13 mouse cellular contexts compared by ENCODE assay signal in the genomic region with DNA sequence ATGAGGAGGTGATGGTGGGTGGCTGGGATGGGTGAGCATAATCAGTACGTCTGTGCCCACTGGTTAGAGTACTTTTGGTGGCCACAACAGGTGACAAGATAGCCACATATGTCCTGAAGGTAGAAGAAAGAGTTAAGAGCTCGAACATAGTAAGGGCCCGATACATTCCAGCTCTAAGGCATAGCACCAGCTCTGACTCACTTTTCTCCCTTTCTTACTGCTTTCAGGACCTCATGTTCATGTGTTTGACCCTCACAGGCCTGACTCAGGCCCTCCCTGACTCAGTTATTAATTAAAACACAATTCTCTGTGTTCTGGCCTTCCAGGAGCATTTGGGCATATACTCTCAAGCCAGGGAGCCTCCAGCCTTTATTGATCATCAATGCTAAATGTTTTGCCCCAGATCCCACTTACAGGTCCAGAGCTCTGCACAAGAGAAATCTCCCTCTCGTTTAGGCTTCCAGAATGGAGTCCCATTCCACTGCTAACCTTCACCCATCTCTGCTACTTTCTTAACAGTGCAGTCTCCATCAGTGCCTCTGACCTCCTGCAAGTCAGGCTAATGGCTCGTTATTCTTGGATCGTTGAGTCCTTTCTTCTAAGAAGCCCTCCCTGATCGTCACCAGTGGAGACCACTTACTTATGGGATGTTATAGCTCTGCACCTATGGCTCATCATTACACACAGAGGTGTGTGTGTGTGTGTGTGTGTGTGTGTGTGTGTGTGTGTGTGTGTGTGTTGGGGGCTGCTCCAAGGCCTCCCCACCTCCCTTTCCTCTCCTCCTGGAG. TPM values are rescaled to one million over a fixed set of nuclear protein-coding genes. Genes with fewer than 3 reads are reported as not detected.
DNase-seq lines count a peak whose midpoint lies in the region; ATAC-seq and TF ChIP-seq lines count a peak whose summit lies in the region.
"Had no signal": no experiment of that assay in that cellular context is flagged by ENCODE, and none has a peak within 500 bp of the region (broad histone marks: within the 10 kb centered on the region; RNA-seq: fewer than 3 reads in every experiment).

No protein-coding gene starts in this region.

- peak overlapping the region; percentile 80 for H3K27ac ChIP-seq in left cerebral cortex, adult 2 months
- H3K27ac ChIP-seq in cortical plate, adult 2 months (ENCODE audit: insufficient read depth, low read length): peak overlapping the region; percentile 29; the same call in 1 of the 2 replicates
- peak overlapping the region; percentile 73 for H3K27ac ChIP-seq in forebrain, postnatal 0 days (ENCODE audit: low read depth, low read length)
- H3K27ac ChIP-seq in neural tube, embryonic 14.5 days (ENCODE audit: low read depth, low read length): peak overlapping the region; percentile 64; the same call in 1 of the 2 replicates
- no peak overlapping the region for H3K27ac ChIP-seq in limb, embryonic 10.5 days
- H3K27ac ChIP-seq: gastrocnemius, adult 2 months; kidney, embryonic 15.5 days had no signal

- H3K27me3 ChIP-seq in forebrain, postnatal 0 days (ENCODE audit: insufficient read depth, low read length): no peaks in the 10 kb centered on the region
- no peaks in the 10 kb centered on the region for H3K27me3 ChIP-seq in neural tube, embryonic 14.5 days (ENCODE audit: control insufficient read depth, insufficient read depth, low read length)
- H3K27me3 ChIP-seq in limb, embryonic 10.5 days (ENCODE audit: low read depth, poor library complexity, severe bottlenecking): no peaks in the 10 kb centered on the region
- H3K27me3 ChIP-seq: kidney, embryonic 15.5 days had no signal

- H3K9me3 ChIP-seq in forebrain, postnatal 0 days (ENCODE audit: low read length): no peaks in the 10 kb centered on the region
- H3K9me3 ChIP-seq in neural tube, embryonic 14.5 days (ENCODE audit: control insufficient read depth, low read length): no peaks in the 10 kb centered on the region
- no peaks in the 10 kb centered on the region for H3K9me3 ChIP-seq in limb, embryonic 10.5 days (replicated peaks)
- H3K9me3 ChIP-seq: kidney, embryonic 15.5 days had no signal

- no peak for TF ChIP-seq POLR2A in cortical plate, adult 2 months (IDR thresholded peaks at IDR 0.05; ENCODE audit: extremely low read depth, insufficient read depth, low read length)

- no peak for DNase-seq in left cerebral cortex, adult 2 months (ENCODE audit: extremely low spot score in 1 of 2, low spot score in 2 of 2)
- no peak for DNase-seq in left cerebral cortex, postnatal 10 days (ENCODE audit: extremely low spot score in 1 of 2, low spot score in 2 of 2)
- DNase-seq in forebrain, postnatal 0 days: no peak
- no peak for DNase-seq in limb, embryonic 10.5 days (ENCODE audit: low spot score)
- DNase-seq in urinary bladder, postnatal 4 days (ENCODE audit: low spot score in 2 of 2): no peak
- DNase-seq: cerebellum, postnatal 25 days; gastrocnemius, adult 2 months; lung, adult 18-20 months; lung, postnatal 36 days had no signal

- H3K9ac ChIP-seq in forebrain, postnatal 0 days: no peak overlapping the region
- no peak overlapping the region for H3K9ac ChIP-seq in neural tube, embryonic 14.5 days (replicated peaks; ENCODE audit: low read depth, low read length)
- H3K9ac ChIP-seq: kidney, embryonic 15.5 days had no signal

- WGBS in forebrain, postnatal 0 days: 48% methylated on average over 7 of the region's 7 CpGs
- 54% methylated on average over 7 of the region's 7 CpGs for WGBS in neural tube, embryonic 14.5 days
- WGBS in limb, embryonic 10.5 days: 78% methylated on average over 7 of the region's 7 CpGs

- H3K36me3 ChIP-seq in forebrain, postnatal 0 days (ENCODE audit: insufficient read depth): no peaks in the 10 kb centered on the region
- no peaks in the 10 kb centered on the region for H3K36me3 ChIP-seq in neural tube, embryonic 14.5 days (ENCODE audit: control insufficient read depth, insufficient read depth, low read length)
- H3K36me3 ChIP-seq in limb, embryonic 10.5 days: no peaks in the 10 kb centered on the region
- H3K36me3 ChIP-seq: kidney, embryonic 15.5 days had no signal

- H3K4me3 ChIP-seq in left cerebral cortex, adult 2 months: no peak overlapping the region
- no peak overlapping the region for H3K4me3 ChIP-seq in cortical plate, adult 2 months (ENCODE audit: insufficient read depth, low read length)
- H3K4me3 ChIP-seq in forebrain, postnatal 0 days (ENCODE audit: low read depth, low read length): no peak overlapping the region
- no peak overlapping the region for H3K4me3 ChIP-seq in neural tube, embryonic 14.5 days (ENCODE audit: low read depth, low read length)
- no peak overlapping the region for H3K4me3 ChIP-seq in limb, embryonic 10.5 days
- H3K4me3 ChIP-seq: gastrocnemius, adult 2 months; kidney, embryonic 15.5 days had no signal

- no peak for TF ChIP-seq CTCF in left cerebral cortex, adult 2 months (IDR thresholded peaks at IDR 0.05)
- no peak for TF ChIP-seq CTCF in cortical plate, adult 2 months (IDR thresholded peaks at IDR 0.05; ENCODE audit: extremely low read depth, insufficient read depth, low read length)
- no peak for TF ChIP-seq CTCF in forebrain, postnatal 0 days (IDR thresholded peaks at IDR 0.05; ENCODE audit: low read depth)

- intact Hi-C loops in left cerebral cortex, adult 2 months (cut with DNase I): loop anchor here (2.0 kb wide), 1 partner anchor 63 kb away; no protein-coding TSS in a partner anchor
- intact Hi-C loops in left cerebral cortex, postnatal 10 days (cut with DNase I): no loop called here

- peaks cover 25% of the 10 kb centered on the region for H3K4me1 ChIP-seq in cortical plate, adult 2 months (ENCODE audit: control insufficient read depth, insufficient read depth, low read length)
- H3K4me1 ChIP-seq in forebrain, postnatal 0 days (ENCODE audit: insufficient read depth): peaks cover 28% of the 10 kb centered on the region
- peaks cover 13% of the 10 kb centered on the region; the same call in 1 of the 2 replicates for H3K4me1 ChIP-seq in neural tube, embryonic 14.5 days (ENCODE audit: control insufficient read depth, insufficient read depth, low read length)
- peaks cover 26% of the 10 kb centered on the region for H3K4me1 ChIP-seq in limb, embryonic 10.5 days

- H3K4me2 ChIP-seq in forebrain, postnatal 0 days (ENCODE audit: low read depth): peak overlapping the region; percentile 9; the same call in 1 of the 2 replicates
- H3K4me2 ChIP-seq in neural tube, embryonic 14.5 days (ENCODE audit: low read depth, low read length): no peak overlapping the region
- H3K4me2 ChIP-seq: kidney, embryonic 15.5 days had no signal

- no peak for ATAC-seq in forebrain, postnatal 0 days
- ATAC-seq in neural tube, embryonic 14.5 days (ENCODE audit: low read depth): no peak

RNA-seq across cellular contexts. Expression of a gene that starts 50.1 kb away (rescaled TPM):
- total RNA-seq in left cerebral cortex, adult 2 months (2021): 100 to 1,000 TPM; 214 to 230 TPM
- total RNA-seq in left cerebral cortex, postnatal 10 days (2021): 100 to 1,000 TPM; 126 to 133 TPM
- polyA plus RNA-seq in cortical plate, adult 2 months (2012; rRNA removed): 130 and 143 TPM in 2 replicates
- 65.3 and 71.5 TPM in 2 replicates for total RNA-seq in forebrain, postnatal 0 days (2014; rRNA removed)
- polyA plus RNA-seq in forebrain, postnatal 0 days (2015; fragmentation: Nextera tagmentation; extraction: Ambion mirVana): 6.0 TPM in 2 replicates
- polyA plus RNA-seq in neural tube, embryonic 14.5 days (2014; fragmentation: Nextera tagmentation; extraction: Ambion mirVana): 11.2 and 12.8 TPM in 2 replicates
- 1.2 and 1.3 TPM in 2 replicates for polyA plus RNA-seq in limb, embryonic 10.5 days (2016; fragmentation: Nextera tagmentation; extraction: Ambion mirVana)
- total RNA-seq: MEL had no signal
